Mouse (Mus musculus): ENCODE results near the gene Gm49388.
"Not testable (repeated sequence)": the region's sequence is repeated elsewhere in the genome, so short reads cannot be mapped to it uniquely, and the experiment has no call there.

Gm49388 gene

DNA sequence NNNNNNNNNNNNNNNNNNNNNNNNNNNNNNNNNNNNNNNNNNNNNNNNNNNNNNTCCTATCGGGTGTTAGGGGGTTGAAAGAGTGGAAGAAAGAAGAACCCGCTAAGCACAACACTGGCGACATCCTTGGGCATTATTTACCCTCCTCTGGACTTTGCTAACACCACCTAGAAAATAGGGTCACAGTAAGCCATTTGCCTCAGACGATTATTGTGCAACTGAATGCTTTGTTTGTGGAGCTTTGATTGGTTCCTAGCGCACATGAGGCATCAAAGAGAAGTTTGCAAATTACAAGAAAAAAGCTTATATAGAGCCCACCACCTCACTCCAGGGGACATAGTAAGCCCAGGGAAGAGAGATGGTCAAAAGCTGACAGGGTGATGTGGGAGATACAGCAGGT is 23.4 kb downstream of the Gm49388 start:
- no peak for DNase-seq

DNA sequence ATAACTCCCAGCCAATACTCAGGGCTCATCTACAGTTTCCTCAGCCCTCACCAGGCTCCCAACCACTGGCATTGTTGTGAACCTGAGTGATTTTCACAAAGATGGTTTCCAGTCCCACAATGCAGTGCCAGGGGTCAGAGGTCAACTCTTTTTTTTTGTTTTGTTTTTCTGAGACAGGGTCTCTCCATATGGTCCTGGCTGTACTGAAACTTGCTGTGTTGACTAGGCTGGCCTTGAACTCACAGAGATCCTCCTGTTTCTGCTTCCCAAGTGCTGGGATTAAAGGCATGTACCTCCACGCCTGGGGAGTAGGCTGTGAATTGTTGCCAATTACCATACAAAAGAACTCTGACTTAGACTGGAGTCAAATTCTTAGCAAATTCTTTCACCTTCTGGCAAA is 24.4 kb downstream of the Gm49388 start:
- no peak for DNase-seq

DNA sequence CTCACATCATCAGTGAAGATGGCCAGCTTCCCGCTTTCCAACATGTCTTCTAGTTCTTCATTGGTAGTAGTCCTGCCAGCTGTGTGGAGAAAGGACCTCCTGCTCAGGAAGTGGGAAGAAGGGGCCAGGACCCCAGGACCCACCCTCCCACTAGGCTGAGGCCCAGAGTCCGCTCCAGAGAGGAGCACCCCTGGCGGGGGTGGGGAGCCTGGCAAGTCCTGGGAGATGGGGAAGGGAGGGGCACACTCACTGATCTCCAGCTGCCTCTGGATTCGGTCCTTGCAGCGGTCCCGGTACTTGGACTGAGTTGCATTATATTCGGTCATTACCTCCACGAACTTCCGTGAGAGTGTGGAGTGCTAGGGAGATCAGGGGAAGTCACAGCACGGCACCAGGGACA is 25.2 kb downstream of the Gm49388 start:
- DNase-seq = no peak

DNA sequence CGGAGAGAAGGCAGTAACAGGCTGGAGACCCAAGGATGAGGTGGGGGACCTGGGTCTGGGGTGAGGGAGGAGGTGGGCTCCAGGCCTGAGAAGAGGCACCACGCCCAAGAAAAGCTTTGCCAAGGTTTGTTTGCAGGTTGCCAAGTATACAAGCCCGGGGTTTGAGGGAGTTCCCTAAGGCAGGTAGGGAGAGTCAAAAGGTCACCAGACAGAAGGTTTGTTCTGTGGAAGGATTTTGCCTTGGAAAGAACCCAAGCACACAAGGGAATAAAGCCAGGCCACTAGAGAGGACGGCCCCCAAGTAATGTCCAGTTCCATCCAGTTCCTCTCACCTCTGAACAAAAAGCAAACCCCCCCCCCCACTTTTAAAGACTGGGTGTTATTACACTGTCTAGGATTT is 25.8 kb downstream of the Gm49388 start:
- no peak for DNase-seq

DNA sequence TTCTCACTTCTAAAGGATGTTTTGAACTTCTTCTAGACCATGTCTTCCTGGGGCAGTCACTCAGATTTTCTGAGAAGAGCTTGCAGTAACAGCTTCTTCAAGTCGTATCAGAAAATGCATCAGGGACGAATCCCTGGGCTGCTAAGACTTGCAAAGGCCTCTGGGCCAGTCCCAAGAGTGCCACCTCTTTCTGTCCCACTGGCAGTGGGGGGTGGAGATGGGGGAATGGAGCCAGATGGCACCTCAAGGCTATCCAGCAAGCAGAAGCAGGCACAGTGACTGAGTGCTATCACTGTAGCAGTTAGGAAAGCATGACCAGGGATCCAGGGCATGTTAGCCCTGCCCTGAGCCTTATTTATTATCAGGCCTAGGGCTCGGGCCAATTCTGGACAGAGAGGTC is 26.9 kb downstream of the Gm49388 start:
- no peak for DNase-seq

DNA sequence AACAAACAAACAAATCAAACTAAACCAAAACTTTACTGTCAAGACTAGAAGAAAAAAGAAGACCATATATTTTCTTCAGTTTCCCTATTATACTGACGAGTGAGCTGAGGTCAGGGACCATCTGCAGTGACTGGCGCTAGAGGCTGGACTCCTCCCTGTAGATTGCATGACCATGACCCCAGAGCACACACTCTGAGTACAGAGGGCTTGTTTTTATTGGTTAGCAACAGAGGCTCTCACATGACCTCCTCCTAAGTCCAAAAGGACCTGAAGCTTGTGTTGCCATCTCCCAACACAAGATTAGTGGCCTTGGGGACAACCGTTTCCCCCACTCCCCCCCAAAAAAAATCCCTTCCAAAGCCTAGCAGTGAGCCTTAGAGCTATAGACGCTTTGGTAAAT is 28.4 kb downstream of the Gm49388 start:
- DNase-seq = peak; percentile 26

DNA sequence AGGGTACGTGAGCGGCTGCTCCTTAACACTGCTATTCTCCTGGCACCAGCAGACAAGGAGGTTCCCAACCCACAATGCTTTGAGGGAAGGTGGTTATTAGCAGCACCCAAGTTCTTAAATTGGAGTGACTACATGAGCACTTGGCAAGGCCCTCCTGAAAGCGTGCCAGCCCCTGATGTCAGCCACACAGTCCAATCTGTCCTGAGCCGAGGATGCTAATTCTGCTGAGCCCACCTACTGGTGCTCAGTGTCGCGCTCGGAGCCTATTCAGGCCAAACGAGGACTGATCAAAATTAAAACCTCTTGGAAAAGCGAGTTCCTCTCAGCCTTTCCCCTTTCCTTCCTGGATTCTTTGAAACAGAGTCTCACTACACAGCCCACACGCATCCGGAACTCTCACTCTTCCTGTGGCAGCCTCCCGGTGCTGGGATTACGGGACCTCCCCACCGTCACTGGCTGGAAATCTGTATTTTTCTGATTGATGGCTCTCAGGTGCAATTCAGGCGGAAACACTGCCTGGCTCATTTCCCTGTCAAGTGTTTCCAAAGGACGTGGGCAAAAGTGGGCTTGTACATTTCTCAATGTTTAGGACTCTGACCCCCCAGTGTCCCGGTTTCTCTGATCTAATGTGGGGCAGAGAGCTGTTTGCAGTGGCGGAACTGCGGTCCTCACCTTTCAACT is 29.0 kb downstream of the Gm49388 start:
- DNase-seq = peak; percentile 65

DNA sequence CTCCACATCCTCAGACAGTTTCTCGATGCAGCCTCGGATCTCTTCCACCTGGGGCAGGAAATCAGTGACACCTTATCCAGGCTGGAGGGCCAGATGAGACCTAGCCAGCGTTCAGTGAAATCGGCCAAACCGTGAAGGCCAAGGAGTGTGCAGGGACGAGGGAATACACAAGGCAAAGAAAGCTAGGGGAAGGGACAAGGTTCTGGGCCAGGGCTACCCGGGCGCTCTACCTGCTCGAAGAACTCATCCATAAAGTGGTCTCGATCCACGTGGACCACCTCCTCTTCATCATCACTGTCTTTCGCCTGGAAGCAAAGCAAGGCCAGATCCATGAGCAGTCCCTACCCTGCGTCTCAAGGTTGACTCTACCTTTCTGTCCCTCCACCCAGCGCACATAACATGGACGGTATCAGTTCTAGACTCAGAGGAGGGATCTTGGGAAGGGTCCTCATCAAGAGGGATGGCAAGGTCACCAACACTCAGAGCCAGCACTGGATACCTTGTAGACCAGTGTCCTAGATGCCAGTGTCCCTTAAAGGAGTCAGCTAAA is 29.8 kb downstream of the Gm49388 start:
- DNase-seq = no peak

DNA sequence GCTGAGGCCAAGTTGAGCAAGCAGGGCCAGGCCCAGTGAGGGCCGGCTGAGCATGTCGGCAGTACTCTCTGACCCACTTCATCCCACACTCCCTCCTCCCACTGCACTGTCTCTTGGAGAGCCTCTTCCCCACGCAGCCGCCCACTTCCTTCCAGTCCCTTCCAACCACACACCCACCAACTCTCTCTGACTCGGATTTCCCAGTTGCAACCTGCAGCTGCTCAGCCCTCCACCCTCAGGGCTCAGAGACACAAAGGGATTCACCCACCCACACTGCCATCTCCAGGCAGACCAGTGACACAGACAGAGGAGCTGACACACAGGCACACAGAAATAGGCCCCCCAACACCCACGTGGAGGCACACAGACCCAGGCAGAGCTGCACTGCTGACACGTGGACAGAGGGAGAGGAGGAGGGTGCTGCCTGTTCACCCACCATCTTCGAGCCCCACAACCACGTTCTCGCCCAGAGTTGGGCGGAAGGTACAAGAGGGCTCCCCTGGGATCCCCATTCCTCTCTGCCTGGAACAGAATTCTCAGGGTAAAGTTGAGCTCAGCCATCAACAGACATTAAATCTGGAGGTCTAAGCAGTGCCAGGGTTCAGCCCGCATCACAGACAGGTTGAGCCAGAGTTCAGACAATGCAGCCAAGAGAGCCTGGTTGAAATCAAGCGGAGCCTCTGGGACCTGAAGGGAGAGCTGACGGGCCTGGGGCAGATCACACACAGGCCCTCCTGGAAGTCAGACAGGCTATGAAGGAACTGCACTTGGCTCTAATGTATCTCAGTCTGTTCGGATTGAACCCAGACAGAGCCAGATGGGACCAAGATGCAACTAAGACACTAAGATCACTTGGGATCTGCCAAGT is 30.8 kb downstream of the Gm49388 start:
- peak; percentile 75 for DNase-seq

DNA sequence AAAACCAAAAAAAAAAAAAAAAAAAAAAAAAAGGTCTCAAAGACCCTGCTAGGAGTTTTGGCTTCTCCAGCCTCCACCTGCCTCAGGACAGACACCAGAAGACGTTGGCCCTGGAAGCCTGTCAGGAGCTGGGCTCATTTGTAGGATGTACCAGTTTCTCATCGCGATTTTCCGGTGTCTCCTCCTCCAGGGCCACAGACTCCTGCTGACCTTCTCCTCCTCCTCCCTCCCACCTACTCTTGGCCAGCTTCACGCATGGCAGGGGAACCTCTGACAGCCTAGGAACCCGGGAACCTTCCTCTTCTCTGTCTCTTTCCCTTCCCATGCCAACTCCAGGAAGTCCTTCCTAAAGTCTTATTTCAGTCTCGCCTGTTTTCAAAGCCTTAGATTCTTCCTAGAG is 31.6 kb downstream of the Gm49388 start:
- DNase-seq = no peak

DNA sequence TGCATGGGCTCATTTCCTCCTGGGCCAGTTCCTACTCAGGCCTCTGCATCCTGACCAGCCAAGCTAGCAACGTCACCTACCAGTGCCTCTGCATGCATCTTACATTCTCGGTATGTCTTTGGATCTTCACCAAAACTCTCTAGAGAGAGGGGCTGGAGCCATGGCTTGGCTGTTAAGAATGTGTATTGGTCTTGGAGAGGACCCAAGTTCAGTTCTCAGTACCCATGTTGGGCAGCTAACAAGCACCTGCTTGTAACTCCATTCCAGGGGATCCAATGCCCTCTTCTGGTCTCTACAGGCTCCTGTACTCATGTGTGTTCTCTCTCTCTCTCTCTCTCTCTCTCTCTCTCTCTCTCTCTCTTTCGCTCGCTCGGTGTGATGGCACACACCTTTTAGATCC is 32.4 kb downstream of the Gm49388 start:
- DNase-seq = no peak

DNA sequence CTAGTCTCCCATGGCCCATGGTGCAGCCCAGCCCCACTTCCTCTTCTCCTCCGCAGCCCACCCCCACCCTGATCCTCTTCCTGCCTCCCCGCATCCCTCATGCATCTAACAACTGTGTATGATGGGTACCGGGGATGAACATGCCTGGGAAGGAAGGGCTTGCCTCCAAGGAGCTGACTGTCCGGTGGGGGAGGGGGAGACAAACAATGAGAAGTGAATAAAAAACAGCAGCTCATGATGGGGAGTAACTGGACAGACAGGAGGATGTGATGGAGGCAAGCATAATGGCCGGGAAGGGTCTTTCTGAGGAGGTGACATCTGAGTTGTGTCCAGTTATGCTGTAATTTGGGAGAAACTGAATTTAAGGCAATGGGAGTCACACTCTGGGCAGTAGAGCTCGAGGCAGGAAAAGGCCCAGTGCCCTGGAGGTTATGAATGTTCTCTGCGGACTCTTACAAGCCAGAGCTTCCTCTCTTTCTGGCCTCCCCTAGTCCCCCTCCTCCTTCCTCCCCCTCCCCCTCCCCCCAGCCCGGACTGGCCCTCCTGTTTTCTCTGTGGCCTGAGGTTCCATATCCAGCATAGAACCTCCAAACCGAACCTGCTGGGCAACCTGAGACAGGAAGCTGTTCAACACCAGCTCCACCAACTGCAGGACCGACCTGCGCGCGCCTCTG is 35.6 kb downstream of the Gm49388 start:
- peak; percentile 55 for DNase-seq

DNA sequence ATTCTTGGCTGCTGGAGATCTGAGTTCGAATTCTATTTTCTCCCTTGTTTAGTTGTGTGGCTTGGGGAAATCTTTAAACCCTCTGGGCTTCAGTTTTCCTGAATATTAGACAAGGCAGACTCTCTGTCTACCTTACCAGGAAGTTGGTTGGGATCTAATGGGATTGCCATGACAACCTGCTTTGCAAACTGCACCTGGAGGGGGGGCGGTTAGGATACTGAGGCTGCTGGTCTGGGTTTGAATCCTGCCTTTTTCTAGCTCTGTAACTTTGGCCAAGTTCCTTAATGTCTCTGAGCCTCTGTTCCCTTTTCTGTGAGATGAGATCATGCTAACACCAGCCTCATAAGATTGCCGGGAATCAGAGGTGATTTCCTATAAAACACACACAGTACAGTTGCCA is 37.1 kb downstream of the Gm49388 start:
- no peak for DNase-seq

DNA sequence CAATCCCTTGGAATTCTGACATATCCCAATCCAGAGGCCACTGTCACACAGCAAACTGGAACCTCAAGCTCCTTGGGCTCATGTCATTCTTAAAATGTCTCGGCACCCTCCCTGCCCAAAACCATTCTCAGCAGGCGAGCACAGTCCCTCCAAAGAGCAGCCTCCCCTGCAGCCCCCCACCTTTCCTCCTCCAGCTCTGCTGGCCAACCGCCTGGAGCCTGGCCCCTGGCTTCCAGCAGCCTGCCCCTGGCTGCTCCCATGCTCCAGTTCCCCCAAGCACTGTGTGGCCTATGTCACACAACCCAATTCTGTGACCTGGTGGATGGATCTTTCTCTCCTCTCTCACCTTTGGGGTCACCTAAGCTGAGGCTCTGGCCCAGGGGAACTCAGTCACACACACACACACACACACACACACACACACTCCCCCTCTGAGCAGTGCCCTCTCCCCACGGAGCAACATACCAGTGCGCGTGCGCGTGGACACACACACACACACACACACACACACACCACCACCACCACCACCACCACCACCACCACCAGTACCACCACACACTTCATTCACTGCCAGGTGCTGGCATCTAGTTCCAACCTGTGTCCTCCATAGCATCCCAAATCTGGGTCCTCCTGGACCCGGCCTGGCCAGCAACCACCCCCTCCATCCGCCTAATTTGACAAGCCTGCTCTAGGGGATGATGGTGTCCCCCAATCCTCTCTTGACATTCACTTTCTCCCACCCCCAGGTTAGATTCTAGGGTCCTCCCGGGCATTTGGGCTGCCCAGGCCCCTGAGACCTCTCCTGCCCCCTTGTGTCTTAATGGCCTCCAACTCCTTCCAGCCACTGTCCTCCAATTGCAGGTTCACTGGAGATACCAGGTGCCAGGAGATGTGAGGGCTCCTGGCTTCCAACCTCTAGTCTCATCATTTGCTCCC is 38.1 kb downstream of the Gm49388 start:
- DNase-seq = no peak

DNA sequence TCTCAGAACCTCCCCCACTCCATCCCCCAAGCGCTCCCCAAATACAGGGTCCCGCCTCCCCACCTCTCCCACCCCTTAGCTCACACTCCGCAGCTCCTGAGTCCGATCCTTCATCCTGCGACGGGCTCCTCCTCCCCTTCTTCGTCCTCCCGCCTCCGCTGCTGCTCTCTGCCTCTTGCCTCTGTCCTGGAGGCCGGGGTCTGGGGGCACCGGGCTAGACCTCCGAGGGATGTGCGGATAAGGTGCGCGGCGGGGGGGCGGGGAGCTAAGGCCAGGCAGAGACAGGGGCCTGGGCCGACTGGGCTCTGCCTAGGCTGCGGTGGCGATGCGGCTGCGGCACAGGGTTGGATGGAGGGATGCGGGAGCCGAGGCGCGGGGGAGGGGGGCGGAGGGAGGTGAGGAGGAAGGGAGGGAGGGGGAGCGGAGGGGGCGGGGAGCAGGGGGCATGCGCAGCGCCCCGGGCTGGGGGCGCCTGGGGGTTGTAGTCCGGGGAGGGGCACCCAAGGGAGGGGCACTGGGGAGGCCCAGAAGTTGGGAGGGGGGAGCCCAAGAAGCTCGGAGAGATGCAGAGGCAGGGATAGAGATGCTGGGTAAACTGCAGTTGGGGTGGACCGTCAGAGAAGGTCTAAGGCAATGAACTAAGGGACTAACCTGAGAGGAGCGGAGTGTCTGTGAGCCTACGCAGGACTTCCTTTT is 38.9 kb downstream of the Gm49388 start, which contains the start of the genes Stx4a and Stx1b:
Stx4a (plus strand) TSS at position 119 of the 696 bp plus-strand sequence.
Stx1b (minus strand) TSS at position 374 of the 696 bp plus-strand sequence.
- peak; percentile 35 for DNase-seq

DNA sequence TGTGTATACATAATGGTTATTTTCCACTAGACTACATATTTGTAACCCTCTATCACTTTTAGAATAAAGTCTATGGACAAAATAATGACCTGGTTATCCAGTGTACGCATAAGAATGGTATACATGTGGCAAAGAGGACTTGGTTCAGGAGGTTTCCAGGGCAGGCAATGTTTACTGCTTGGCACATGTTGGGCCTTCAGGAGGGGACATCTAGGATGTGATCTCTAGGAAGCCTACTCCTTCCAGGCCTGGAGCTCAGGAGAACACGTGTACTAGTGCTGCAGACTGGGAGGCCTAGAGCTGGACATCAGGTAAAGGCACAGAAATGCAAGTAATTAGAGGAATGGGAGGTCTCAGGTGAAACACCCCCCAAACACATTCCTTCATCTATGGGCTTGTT is 50.1 kb downstream of the Gm49388 start:
- DNase-seq = no peak

DNA sequence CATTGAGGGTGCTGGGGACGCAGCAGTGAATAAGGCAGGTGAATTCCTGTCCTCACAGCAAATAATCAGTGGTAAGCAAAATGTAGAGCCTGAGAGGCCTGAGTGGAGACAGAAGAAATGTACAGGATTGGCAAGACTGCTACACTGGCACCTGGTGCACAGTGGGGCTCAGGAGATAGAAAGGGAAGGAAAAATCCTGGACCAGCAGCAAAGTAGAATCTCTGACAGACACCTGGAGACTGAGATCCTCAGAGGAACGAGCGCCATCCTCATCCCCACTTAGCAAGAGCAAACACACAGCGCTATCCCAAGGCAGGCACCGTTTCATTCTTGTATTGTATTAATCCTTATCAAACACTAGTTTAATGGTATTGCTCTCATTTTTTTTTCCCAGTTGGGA is 52.1 kb downstream of the Gm49388 start:
- DNase-seq = no peak

DNA sequence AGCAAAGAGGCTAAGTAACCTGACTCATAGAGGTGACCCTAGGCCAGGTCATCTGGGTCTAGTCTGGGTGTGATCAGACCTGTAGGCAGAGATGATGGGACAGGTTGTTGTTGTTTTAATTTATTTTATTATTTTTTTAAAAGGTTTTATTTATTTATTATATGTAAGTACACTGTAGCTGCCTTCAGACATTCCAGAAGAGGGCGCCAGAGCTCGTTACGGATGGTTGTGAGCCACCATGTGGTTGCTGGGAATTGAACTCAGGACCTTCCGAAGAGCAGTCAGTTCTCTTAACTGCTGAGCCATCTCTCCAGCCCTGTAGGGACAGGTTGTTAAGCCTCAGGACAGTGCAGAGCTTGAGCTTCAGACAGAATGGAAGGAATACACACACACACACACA is 52.5 kb downstream of the Gm49388 start:
- DNase-seq = not testable (repeated sequence)

DNA sequence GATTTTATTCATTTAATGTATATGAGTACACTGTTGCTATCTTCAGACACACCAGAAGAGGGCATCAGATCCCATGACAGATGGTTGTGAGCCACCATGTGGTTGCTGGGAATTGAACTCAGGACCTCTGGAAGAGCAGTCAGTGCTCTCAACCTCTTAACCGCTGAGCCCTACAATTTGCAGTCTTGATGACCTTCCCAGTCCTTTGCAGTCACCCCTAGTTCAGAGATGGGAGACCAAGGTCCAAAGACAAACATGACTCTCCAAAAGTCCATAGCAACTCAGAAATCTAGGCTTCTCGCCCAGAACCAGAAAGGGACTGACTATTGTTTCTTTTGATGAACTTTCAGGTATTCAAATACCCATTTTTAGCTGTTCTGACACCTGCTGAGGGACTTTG is 54.6 kb downstream of the Gm49388 start:
- not testable (repeated sequence) for DNase-seq

DNA sequence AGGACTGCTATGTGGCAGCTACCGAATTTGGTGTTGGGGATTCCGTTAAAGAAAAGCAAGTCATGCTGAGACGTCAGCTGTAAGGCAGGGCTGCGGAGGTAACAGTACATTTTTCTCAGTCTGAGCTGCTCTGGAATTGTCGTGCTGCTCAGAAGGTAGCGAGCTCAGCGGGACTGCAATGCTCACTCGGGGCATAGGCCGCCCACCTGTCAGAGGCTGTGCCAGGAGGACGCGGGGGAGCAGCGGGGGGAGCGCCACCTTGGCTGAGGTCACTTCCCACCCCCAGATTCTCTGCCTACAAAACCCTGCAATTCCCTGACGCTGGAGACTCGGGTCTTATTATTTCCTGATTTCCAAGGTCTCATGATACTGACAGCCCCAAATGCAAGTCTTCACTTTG is 55.5 kb downstream of the Gm49388 start:
- peak; percentile 65 for DNase-seq

DNA sequence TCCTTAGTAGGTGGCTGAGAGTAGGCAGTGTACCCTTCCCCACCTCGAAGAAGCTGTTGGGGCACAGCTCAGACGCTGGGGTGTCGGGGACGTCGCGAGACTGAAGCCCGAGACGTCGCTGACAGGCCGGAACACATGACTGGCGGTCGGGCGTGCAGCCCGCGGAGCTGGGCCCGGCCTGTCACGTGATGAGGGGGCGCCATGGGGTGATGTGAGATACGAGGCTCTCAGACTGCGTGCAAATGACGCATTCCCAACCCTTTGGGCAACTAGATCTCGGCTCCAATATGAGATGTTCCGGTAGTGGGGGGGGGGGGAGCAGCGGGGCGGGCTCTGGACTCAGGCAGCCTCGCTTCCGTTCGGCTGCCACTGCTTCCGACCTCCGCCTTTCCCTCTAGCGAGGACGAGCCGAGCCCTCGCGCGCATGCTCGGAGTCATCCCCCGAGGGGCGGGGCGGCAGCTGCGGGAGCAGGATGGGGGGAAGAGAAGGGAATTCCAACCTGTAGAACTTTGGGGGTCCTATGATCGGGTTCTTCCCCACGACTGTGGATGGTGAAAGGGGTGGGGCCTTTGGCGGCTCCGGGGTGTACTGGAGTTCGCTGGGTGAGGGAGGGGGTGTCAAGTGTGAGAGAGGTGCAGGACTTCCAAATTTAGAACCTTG is 56.1 kb downstream of the Gm49388 start:
- DNase-seq = peak; percentile 95
